Mouse (Mus musculus) left cerebral cortex, adult 18-20 months (tissue): ENCODE results near the gene Mmd2. TPM values are rescaled to one million over a fixed set of nuclear protein-coding genes. Genes with fewer than 3 reads are reported as not detected.

Source experiments
- DNase-seq, 2 experiments: peaks; one replicate each; pipeline ENCODE4 v3.0.0; 2021 to 2022; ENCODE audit warnings: low spot score in 2 of 2, mixed read lengths in 1 of 2
- total RNA-seq, 2 experiments: library from RNA; stranded (reverse); gene quantifications; 2 replicates each; pipeline ENCODE4 v1.2.3; 2021

Gene Mmd2
- total RNA-seq, 2 experiments from 2014 or later, result 102 to 105 TPM

DNA sequence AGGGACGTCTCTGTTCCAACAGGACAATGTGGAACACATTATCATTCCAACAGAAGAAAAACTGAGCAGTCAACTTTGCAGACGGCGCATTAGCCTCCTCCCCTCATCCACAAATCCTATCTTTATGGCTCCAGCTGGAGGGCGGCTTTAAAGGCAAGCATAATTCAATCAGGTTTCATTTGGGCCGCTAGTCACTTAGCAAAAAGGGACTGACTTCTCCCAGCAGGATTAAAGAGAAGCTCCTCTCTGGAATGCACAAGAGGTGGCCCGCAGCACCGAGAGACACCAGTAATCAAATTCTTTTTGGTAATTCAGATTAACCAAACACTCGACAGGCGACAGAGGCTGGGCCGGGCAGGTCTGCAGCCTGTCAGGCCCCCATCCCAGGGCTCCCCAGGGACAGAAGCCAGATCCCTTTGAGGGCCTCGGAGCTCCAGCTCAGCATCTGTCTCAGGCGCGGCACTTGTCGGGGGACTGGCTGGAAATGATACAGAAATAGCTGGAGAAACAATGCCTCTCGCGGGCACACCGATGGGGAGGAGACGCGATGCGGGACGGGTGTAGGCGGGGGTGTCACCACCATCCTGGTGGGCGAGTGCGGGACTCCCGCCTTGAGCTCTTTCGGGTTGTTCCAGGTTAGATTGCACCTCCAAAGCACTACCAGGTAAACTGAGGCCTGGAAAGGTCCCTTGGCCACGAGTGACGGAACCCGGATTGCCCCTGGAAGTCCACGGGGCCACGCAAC, 58.5 kb downstream of the Mmd2 start:
- peak; percentile 49 to 63 for DNase-seq

DNA sequence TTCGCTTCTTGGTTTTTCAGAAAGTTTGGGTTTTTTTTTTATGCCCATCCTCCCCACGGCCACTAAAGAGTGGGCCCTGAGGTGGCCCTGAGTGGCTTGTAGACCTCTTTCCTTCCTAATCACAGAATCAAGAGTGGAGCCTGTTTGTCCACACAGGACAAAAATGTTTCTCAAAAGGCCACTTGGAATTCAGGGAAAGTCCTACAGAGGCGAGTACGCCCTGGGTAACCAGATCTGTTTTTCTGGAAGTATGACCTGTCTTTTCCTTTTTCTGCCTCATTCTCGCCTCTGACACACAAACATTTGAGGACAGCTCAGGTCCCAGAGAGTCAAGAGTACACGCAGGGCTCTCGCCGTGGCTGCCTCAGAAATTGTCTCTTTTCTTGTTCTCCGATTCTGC, 59.2 kb downstream of the Mmd2 start:
- DNase-seq, result no peak

DNA sequence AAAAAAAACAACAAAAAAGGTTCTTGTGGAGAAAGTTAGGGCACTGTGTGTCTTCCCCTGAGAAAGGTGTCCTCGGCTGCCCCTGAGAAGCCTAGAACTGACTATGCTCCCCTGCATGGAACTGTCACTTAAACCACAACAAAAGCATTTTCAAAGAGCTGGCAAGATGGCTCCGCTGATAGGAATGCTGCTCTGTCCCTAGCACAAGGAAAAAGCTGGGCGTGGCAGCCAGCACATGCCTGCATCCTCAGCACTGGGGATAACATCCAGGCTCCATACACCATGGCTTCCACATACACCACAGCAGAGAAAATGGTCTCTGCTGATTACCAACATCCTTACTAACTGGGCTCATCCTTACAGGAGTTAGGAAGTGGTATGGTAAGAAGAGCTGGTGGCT, 61.5 kb downstream of the Mmd2 start:
- no peak for DNase-seq

DNA sequence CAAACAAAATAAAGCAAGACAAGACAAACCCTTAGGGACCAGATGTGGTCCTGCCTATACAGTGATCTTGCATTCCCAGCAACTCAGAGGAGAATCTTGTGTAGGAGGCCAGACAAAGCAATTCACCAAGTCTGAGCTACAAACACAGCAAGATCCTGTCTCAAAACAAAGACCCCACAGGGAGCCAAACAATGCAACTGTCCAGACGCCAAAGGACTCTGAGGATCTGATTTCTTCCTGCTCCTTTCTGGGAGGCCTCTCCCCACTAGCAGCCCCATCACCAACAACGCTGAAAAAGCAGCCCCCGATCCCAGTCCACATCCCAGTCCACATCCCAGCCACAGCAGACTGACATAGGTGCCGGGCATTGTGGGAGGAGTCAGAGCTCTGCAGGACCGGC, 62.3 kb downstream of the Mmd2 start:
- no peak for DNase-seq

GRCm38 (mm10) chr5:142545014-142545795, 63.4 kb downstream of the Mmd2 start:
- DNase-seq, result no peak

DNA sequence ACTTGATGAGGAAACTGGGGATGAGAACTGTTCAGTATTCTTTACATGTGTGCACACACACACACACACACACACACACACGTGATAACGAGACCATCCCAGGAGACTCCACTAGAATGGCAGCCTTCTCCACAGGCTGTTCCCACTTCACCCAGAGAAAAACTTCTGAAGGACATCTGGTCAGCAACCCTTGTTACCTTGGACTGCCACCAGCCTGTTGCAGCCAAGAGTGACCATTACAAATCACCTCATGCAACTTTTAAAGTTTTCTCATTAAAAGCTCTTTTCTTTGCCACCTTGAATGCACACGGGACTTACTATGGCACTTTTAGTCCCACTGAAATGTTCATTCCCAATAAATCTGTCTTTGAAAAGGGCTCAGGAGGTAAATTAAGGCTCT, 71.3 kb downstream of the Mmd2 start:
- no peak for DNase-seq

GRCm38 (mm10) chr5:142535388-142535787, 73.2 kb downstream of the Mmd2 start:
- no peak for DNase-seq

DNA sequence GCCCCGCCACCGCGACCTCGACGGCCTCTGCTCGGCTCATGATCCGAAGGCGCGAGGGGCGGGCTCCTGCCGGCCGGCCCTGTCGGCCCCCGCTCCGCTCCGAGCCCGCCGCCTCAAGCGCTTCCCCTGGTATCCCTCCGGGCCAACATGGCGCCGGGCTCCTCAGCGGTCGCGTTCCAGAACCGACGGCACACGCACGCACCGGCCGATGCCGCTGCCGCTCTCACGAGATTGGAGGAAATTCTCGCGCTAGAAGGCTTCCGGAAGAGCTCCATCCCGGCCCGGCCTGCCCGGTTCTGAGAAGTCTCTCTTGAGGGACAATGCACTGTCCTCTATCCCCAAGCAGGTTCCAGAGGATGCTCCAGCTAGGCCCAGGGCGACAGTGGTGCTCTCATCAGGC, 78.7 kb downstream of the Mmd2 start, which contains the start of gene Papolb:
Gene Papolb, minus strand, starts transcription at position 162 of the 400 bp plus-strand sequence.
- DNase-seq, result no peak

- no peak for DNase-seq
Measured at GRCm38 (mm10) chr5:142524711-142525464, 83.7 kb downstream of the Mmd2 start.

GRCm38 (mm10) chr5:142521195-142521866, 87.3 kb downstream of the Mmd2 start:
- DNase-seq, result no peak

GRCm38 (mm10) chr5:142520360-142520759, 88.2 kb downstream of the Mmd2 start:
- no peak for DNase-seq

DNA sequence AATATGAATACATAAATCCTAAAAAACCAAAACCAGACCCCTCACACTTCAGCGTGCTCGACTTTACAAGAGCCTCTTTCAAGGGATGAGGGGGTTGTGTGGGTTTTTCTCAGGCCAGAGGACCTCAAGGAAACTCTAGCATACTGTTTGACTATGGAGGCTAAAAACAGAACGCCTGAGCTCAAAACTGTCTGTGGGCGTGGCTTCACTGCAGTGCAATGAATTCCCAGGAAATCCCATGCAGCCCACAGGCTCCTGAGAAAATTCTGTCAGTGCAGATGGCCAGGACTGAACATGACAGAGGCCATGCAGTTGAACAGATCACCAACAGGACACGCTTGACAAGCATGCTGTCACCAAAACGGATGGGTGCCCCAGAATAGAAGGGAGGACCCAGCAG, 89.6 kb downstream of the Mmd2 start:
- peak; percentile 18 to 42 for DNase-seq

Other genes starting within 250 kb of the Mmd2 start
- 10 to 100 TPM; 40.8 to 41.1 TPM for gene Foxk1, start 207.3 kb downstream of the Mmd2 start, total RNA-seq
- 10 to 100 TPM; 18.3 to 20.5 TPM for gene Ap5z1, start 144.9 kb downstream of the Mmd2 start, total RNA-seq
- under 1 TPM; 0.81 to 0.91 TPM for gene Papolb, start 78.7 kb downstream of the Mmd2 start, total RNA-seq
- gene Radil, start 57.7 kb downstream of the Mmd2 start, total RNA-seq, result 10 to 100 TPM; 14.1 to 15.4 TPM
- 100 to 1,000 TPM in 1 of 2 experiments, 10 to 100 TPM in 1; 93.2 to 102 TPM for gene Wipi2, start 18.9 kb upstream of the Mmd2 start, total RNA-seq
- 10 to 100 TPM in 1 of 2 experiments, 1 to 10 TPM in 1; 6.1 to 10.8 TPM for gene Slc29a4, start 83.7 kb upstream of the Mmd2 start, total RNA-seq
- 100 to 1,000 TPM; 116 to 122 TPM for gene Tnrc18, start 208.9 kb upstream of the Mmd2 start, total RNA-seq